Mouse (Mus musculus) right cerebral cortex, postnatal 25 days (tissue): ENCODE measurements around the gene I0C0044D17Rik.

Source experiments
- DNase-seq: peaks from one replicate; pipeline ENCODE4 v3.0.0; 2022

Gene I0C0044D17Rik

DNA sequence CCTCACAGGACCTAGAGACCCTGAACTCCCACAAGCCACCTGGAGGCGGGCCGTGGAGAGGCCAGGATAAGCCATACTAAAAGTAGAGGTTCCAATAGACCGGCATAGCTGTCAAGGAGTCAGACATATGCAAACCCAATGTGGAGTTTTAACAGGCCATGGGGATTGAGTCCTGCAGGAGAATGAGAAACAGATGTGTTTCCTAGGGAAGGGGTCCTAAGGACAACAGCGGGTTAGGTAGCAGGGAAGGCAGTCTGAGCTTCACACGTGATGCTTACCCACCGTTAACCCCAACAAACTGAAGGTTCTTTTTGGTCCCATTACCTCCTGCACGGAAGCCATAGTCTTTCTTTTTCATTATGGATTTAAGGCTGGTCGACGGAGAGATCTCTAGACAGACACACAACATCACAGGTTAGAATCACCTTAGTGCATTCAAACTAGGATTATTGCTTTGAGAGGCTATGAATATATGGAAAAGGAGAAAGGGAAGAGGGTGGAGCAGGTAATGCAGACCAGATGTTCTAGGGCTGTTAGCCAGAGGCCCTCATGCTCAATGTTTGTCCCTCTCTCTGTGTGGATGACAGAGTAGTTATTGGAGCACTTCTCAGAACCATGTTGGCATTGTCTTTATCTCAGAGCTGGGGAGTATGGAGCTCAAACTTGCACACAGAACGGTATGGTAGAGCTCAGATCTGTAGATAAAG is 46.8 kb downstream of the I0C0044D17Rik start:
- DNase-seq: no peak

DNA sequence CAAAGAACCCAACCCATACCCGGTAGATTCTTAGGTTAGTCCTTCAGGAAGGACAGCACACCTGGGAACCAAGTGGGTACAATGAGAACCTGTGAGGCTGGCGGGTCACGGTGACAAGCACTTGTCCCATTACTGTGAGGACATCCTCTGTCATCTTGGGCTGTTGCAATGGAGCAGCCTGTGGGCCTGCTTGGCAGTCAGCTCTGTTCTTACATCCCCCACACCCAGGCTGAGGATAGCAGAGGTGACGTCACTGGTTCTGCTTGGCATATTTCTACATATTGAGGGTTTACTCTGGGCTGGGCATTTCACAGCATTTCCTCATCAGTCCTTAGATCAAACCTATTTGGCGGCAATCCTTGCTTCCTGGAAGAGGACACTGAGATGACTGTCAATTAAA is 49.9 kb downstream of the I0C0044D17Rik start:
- DNase-seq: no peak
